Mouse (Mus musculus) megakaryocyte, embryonic 14.5 days (primary cell): ENCODE data around the gene Efnb2.

Experiments used
- FLI1 ChIP-seq: IDR thresholded peaks from 2 replicates; pipeline ENCODE4 v1.6.1; 2012; ENCODE audit warnings: low read length, inconsistent platforms, mixed read lengths
- GATA1 ChIP-seq: IDR thresholded peaks from 3 replicates; pipeline ENCODE4 v1.6.1; 2012; ENCODE audit warnings: mixed read lengths, low read length, inconsistent platforms, borderline replicate concordance

DNA sequence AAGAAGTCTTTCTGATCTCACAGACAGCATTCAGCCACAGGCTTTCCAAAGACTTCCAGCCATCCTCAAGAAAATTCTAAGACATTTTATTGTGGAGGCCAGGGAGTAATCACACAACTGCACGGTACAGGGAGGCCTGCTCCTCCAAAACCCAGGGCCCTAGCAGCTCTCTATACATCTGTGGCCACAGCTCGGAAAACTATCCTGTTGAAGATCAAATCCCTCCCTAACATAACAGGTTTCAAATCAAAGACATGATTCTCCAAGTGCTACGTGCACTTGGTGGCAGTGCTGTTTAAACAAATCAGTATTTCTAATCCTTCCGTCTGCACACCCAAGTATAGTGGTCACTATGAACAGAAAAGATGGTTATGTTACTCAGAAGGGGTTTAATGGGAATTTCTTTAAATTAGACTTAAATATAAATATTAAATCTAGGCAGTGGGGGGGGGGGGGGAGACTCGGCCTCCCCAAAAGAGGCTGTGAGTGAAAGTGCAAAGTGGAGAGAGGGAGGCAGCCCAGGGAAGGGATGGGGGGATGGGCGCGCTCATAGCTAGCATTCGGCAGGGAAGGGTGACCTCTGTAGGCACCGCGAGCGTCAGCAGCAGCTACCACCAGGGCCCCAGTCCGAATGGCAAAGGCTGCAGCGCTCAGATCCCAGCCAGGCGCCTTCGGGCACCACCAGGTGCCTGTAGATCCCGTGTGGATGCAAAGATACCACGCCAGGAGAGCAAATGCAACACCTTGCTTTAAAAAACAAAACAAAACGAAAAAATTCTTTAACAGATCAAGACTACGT lies 2.4 kb downstream of the Efnb2 start:
- TF ChIP-seq GATA1 (no peak), FLI1 (no peak)
